ENCODE assay signal across 8 mouse cellular contexts in genomic region chr19:4438791-4439160, GRCm38 (mm10). TPM values are rescaled to one million over a fixed set of nuclear protein-coding genes. Genes with fewer than 3 reads are reported as not detected.
A peak's percentile ranks its signal among the peaks of the same experiment; 100 is the strongest.
DNase-seq lines count a peak whose midpoint lies in the region; ATAC-seq and TF ChIP-seq lines count a peak whose summit lies in the region.

No protein-coding gene starts in this region.

- no peaks in the 10 kb centered on the region for H3K9me3 ChIP-seq in intestine, embryonic 15.5 days
- H3K9me3 ChIP-seq in midbrain, postnatal 0 days (ENCODE audit: low read length) = no peaks in the 10 kb centered on the region

- H3K27ac ChIP-seq in kidney, adult 2 months (ENCODE audit: insufficient read depth, low read depth, low read length) = peak overlapping the region; percentile 49
- no peak overlapping the region for H3K27ac ChIP-seq in bone marrow macrophage, adult 2 months (ENCODE audit: insufficient read depth, low read depth, low read length)
- peak overlapping the region; percentile 33; the same call in 1 of the 2 replicates for H3K27ac ChIP-seq in intestine, embryonic 15.5 days
- no peak overlapping the region for H3K27ac ChIP-seq in midbrain, postnatal 0 days (ENCODE audit: low read depth, low read length)

- no peak for TF ChIP-seq POLR2A in kidney, adult 2 months (IDR thresholded peaks at IDR 0.05; ENCODE audit: low read depth, low read length)
- no peak for TF ChIP-seq POLR2A in bone marrow macrophage, adult 2 months (IDR thresholded peaks at IDR 0.05; ENCODE audit: borderline replicate concordance, low read depth, low read length)

- DNase-seq in kidney, adult 2 months = peak; percentile 42
- no peak for DNase-seq in kidney, postnatal 4 days
- no peak for DNase-seq in midbrain, postnatal 0 days (ENCODE audit: low spot score)
- DNase-seq in adrenal gland, adult 18-20 months (ENCODE audit: low spot score in 2 of 2) = no peak
- no peak for DNase-seq in left cerebral cortex, adult 8-10 months (ENCODE audit: low spot score in 2 of 2)
- no peak for DNase-seq in frontal cortex, postnatal 36 days (ENCODE audit: low spot score in 2 of 2)

- peak overlapping the region; percentile 92 for H3K4me2 ChIP-seq in intestine, embryonic 15.5 days (replicated peaks)
- peak overlapping the region; percentile 97 for H3K4me2 ChIP-seq in midbrain, postnatal 0 days (ENCODE audit: low read depth, low read length, poor library complexity, severe bottlenecking)

- no peak for TF ChIP-seq CTCF in kidney, adult 2 months (conservative IDR thresholded peaks at IDR 0.05; ENCODE audit: insufficient read depth, insufficient read length, low read depth, low read length)
- TF ChIP-seq CTCF in bone marrow macrophage, adult 2 months (IDR thresholded peaks at IDR 0.05; ENCODE audit: low read depth, low read length) = no peak; the same call in 1 of the 2 replicates
- no peak for TF ChIP-seq CTCF in midbrain, postnatal 0 days (IDR thresholded peaks at IDR 0.05)

- H3K4me3 ChIP-seq in kidney, adult 2 months (ENCODE audit: insufficient read depth, low read depth, low read length) = peak overlapping the region; percentile 75
- H3K4me3 ChIP-seq in bone marrow macrophage, adult 2 months (ENCODE audit: insufficient read depth, low read length) = peak overlapping the region; percentile 67
- H3K4me3 ChIP-seq in intestine, embryonic 15.5 days (replicated peaks) = peak overlapping the region; percentile 72
- peak overlapping the region; percentile 47 for H3K4me3 ChIP-seq in midbrain, postnatal 0 days (ENCODE audit: low read depth, low read length)

- peaks cover 32% of the 10 kb centered on the region for H3K4me1 ChIP-seq in kidney, adult 2 months (ENCODE audit: control insufficient read depth, insufficient read depth, low read length)
- peaks cover 27% of the 10 kb centered on the region for H3K4me1 ChIP-seq in bone marrow macrophage, adult 2 months (ENCODE audit: control insufficient read depth, insufficient read depth, low read length)
- peaks cover 26% of the 10 kb centered on the region for H3K4me1 ChIP-seq in intestine, embryonic 15.5 days (replicated peaks)
- H3K4me1 ChIP-seq in midbrain, postnatal 0 days (ENCODE audit: insufficient read depth, low read length) = peaks cover 7% of the 10 kb centered on the region; the same call in 1 of the 2 replicates

- H3K36me3 ChIP-seq in kidney, adult 2 months (ENCODE audit: control insufficient read depth, insufficient read depth, low read length) = no peaks in the 10 kb centered on the region
- no peaks in the 10 kb centered on the region for H3K36me3 ChIP-seq in intestine, embryonic 15.5 days
- H3K36me3 ChIP-seq in midbrain, postnatal 0 days (ENCODE audit: insufficient read depth, low read length) = no peaks in the 10 kb centered on the region

- peak overlapping the region; percentile 75 for H3K9ac ChIP-seq in intestine, embryonic 15.5 days
- H3K9ac ChIP-seq in midbrain, postnatal 0 days (replicated peaks; ENCODE audit: low read length, poor library complexity, severe bottlenecking) = peak overlapping the region; percentile 56; the same call in 1 of the 2 replicates

- ATAC-seq in intestine, embryonic 15.5 days = 0 out of 2 replicates have a peak, but pooled peaks have one; percentile 1
- no peak for ATAC-seq in midbrain, postnatal 0 days (ENCODE audit: low FRiP score)

- 7% methylated on average over 8 of the region's 8 CpGs for WGBS in kidney, adult 2 months
- 6% methylated on average over 8 of the region's 8 CpGs for WGBS in intestine, embryonic 15.5 days
- WGBS in midbrain, postnatal 0 days = 9% methylated on average over 8 of the region's 8 CpGs

- no peaks in the 10 kb centered on the region for H3K27me3 ChIP-seq in kidney, adult 2 months (replicated peaks; ENCODE audit: control insufficient read depth, insufficient read depth, low read length)
- no peaks in the 10 kb centered on the region for H3K27me3 ChIP-seq in intestine, embryonic 15.5 days (replicated peaks)
- peaks cover 18% of the 10 kb centered on the region for H3K27me3 ChIP-seq in midbrain, postnatal 0 days (ENCODE audit: insufficient read depth, low read length)

RNA-seq across cellular contexts. Expression of gene Rhod, which starts 0.5 kb away (rescaled TPM):
- polyA plus RNA-seq in kidney, adult 2 months (2012; rRNA removed) = 35.1 and 35.6 TPM in 2 replicates
- polyA plus RNA-seq in bone marrow macrophage, adult 2 months (2012; ENCODE audit: insufficient read depth, insufficient read length, missing spikeins) = 1.1 and 1.4 TPM in 2 replicates
- 20.0 and 21.6 TPM in 2 replicates for polyA plus RNA-seq in intestine, embryonic 15.5 days (2015; fragmentation: Nextera tagmentation; extraction: Ambion mirVana)
- 4.3 and 6.2 TPM in 2 replicates for total RNA-seq in midbrain, postnatal 0 days (2014; rRNA removed)
- 2.7 and 4.5 TPM in 2 replicates for polyA plus RNA-seq in midbrain, postnatal 0 days (2015; fragmentation: Nextera tagmentation; extraction: Ambion mirVana)
- 10 to 100 TPM; 19.1 to 25.8 TPM for total RNA-seq in adrenal gland, adult 18-20 months (2021)
- total RNA-seq in left cerebral cortex, adult 8-10 months (2022) = 1 to 10 TPM in 1 of 4 experiments, under 1 TPM in 3; 0.30 to 1.5 (median 0.47) TPM

RNA-seq across cellular contexts. Expression of gene Syt12, which starts 38.5 kb away (rescaled TPM):
- 4.6 and 9.8 TPM in 2 replicates for polyA plus RNA-seq in kidney, adult 2 months (2012; rRNA removed)
- polyA plus RNA-seq in bone marrow macrophage, adult 2 months (2012; ENCODE audit: insufficient read depth, insufficient read length, missing spikeins) = not detected in 2 replicates
- polyA plus RNA-seq in intestine, embryonic 15.5 days (2015; fragmentation: Nextera tagmentation; extraction: Ambion mirVana) = 0.33 and 0.46 TPM in 2 replicates
- total RNA-seq in midbrain, postnatal 0 days (2014; rRNA removed) = 12.2 and 20.9 TPM in 2 replicates
- polyA plus RNA-seq in midbrain, postnatal 0 days (2015; fragmentation: Nextera tagmentation; extraction: Ambion mirVana) = 7.0 and 7.6 TPM in 2 replicates
- 10 to 100 TPM; 64.3 to 94.0 TPM for total RNA-seq in adrenal gland, adult 18-20 months (2021)
- 10 to 100 TPM; 37.0 to 40.8 (median 38.8) TPM for total RNA-seq in left cerebral cortex, adult 8-10 months (2022)

RNA-seq across cellular contexts. Expression of gene Kdm2a, which starts 40.7 kb away (rescaled TPM):
- 74.3 and 89.5 TPM in 2 replicates for polyA plus RNA-seq in kidney, adult 2 months (2012; rRNA removed)
- polyA plus RNA-seq in bone marrow macrophage, adult 2 months (2012; ENCODE audit: insufficient read depth, insufficient read length, missing spikeins) = 81.5 and 84.4 TPM in 2 replicates
- polyA plus RNA-seq in intestine, embryonic 15.5 days (2015; fragmentation: Nextera tagmentation; extraction: Ambion mirVana) = 37.5 and 38.9 TPM in 2 replicates
- 64.9 and 103 TPM in 2 replicates for total RNA-seq in midbrain, postnatal 0 days (2014; rRNA removed)
- polyA plus RNA-seq in midbrain, postnatal 0 days (2015; fragmentation: Nextera tagmentation; extraction: Ambion mirVana) = 17.8 and 18.4 TPM in 2 replicates
- total RNA-seq in adrenal gland, adult 18-20 months (2021) = 100 to 1,000 TPM; 108 to 132 TPM
- total RNA-seq in left cerebral cortex, adult 8-10 months (2022) = 10 to 100 TPM; 70.9 to 80.3 (median 75.2) TPM

RNA-seq across cellular contexts. Expression of gene 2010003K11Rik, which starts 59.6 kb away (rescaled TPM):
- polyA plus RNA-seq in kidney, adult 2 months (2012; rRNA removed) = 2.8 TPM in 2 replicates
- not detected in 2 replicates for polyA plus RNA-seq in bone marrow macrophage, adult 2 months (2012; ENCODE audit: insufficient read depth, insufficient read length, missing spikeins)
- 7.6 and 9.7 TPM in 2 replicates for polyA plus RNA-seq in intestine, embryonic 15.5 days (2015; fragmentation: Nextera tagmentation; extraction: Ambion mirVana)
- total RNA-seq in midbrain, postnatal 0 days (2014; rRNA removed) = not detected in 2 replicates
- polyA plus RNA-seq in midbrain, postnatal 0 days (2015; fragmentation: Nextera tagmentation; extraction: Ambion mirVana) = 0.23 TPM in 1 of 2 replicates, not detected in the other
- 100 to 1,000 TPM in 1 of 2 experiments, 10 to 100 TPM in 1; 42.0 to 133 TPM for total RNA-seq in adrenal gland, adult 18-20 months (2021)
- total RNA-seq in left cerebral cortex, adult 8-10 months (2022) = not detected

Comparison
In these comparisons a context has a peak if more than half of its experiments do, and no peak if none do; other contexts are left out.
1. H3K27ac ChIP-seq: peak in kidney, adult 2 months (single experiment) and intestine, embryonic 15.5 days (single experiment); none in bone marrow macrophage, adult 2 months (single experiment) and midbrain, postnatal 0 days (single experiment).
2. Peak in every context shown above with its lines, with median percentiles within 50 percentile points of each other: H3K4me3 ChIP-seq.